Mouse (Mus musculus): ENCODE data around the gene Susd2. TPM values are rescaled to one million over a fixed set of nuclear protein-coding genes. Genes with fewer than 3 reads are reported as not detected.

Susd2 gene
- polyA plus RNA-seq, 1 experiment from 2014 or later: 1.8 TPM

- Histone ChIP-seq H3K27me3 (replicated peaks; ENCODE audit: low read depth, poor library complexity, severe bottlenecking) (peaks cover 42% of the 10 kb centered on the region), H3K9me3 (no peaks in the 10 kb centered on the region), H3K4me3 (peak overlapping the region; percentile 79), H3K4me1 (peaks cover 28% of the 10 kb centered on the region), H3K27ac (replicated peaks) (peak overlapping the region; percentile 76), H3K36me3 (replicated peaks) (peaks cover 56% of the 10 kb centered on the region)
- DNase-seq (ENCODE audit: low spot score): no peak
- WGBS: 2% methylated on average over 23 of the region's 23 CpGs
Measured at GRCm38 (mm10) chr10:75667911-75668270, 24.1 kb upstream of the Susd2 start.

GRCm38 (mm10) chr10:75667115-75667910 lies 23.5 kb upstream of the Susd2 start:
- DNase-seq (ENCODE audit: low spot score): peak; percentile 66
- H3K27me3 ChIP-seq (replicated peaks; ENCODE audit: low read depth, poor library complexity, severe bottlenecking): peaks cover 42% of the 10 kb centered on the region
- no peaks in the 10 kb centered on the region for H3K9me3 ChIP-seq
- WGBS: under 1% methylated on average over 63 of the region's 63 CpGs
- H3K4me3 ChIP-seq: peak overlapping the region; percentile 79
- peak overlapping the region; percentile 76 for H3K27ac ChIP-seq (replicated peaks)
- H3K36me3 ChIP-seq (replicated peaks): peaks cover 57% of the 10 kb centered on the region
- peaks cover 28% of the 10 kb centered on the region for H3K4me1 ChIP-seq

- DNase-seq (ENCODE audit: low spot score): no peak
- peaks cover 28% of the 10 kb centered on the region for H3K4me1 ChIP-seq
- 36% methylated on average over 4 of the region's 4 CpGs for WGBS
- no peaks in the 10 kb centered on the region for H3K9me3 ChIP-seq
- peaks cover 57% of the 10 kb centered on the region for H3K36me3 ChIP-seq (replicated peaks)
- peaks cover 42% of the 10 kb centered on the region for H3K27me3 ChIP-seq (replicated peaks; ENCODE audit: low read depth, poor library complexity, severe bottlenecking)
- peak overlapping the region; percentile 76; the same call in 1 of the 2 replicates for H3K27ac ChIP-seq (replicated peaks)
- peak overlapping the region; percentile 79 for H3K4me3 ChIP-seq
Measured at GRCm38 (mm10) chr10:75666451-75667030, 22.7 kb upstream of the Susd2 start.

- peaks cover 28% of the 10 kb centered on the region for H3K4me1 ChIP-seq
- H3K9me3 ChIP-seq: no peaks in the 10 kb centered on the region
- peaks cover 57% of the 10 kb centered on the region for H3K36me3 ChIP-seq (replicated peaks)
- WGBS: 87% methylated on average over 6 of the region's 6 CpGs
- H3K27ac ChIP-seq (replicated peaks): no peak overlapping the region
- H3K27me3 ChIP-seq (replicated peaks; ENCODE audit: low read depth, poor library complexity, severe bottlenecking): peaks cover 36% of the 10 kb centered on the region
- no peak for DNase-seq (ENCODE audit: low spot score)
- no peak overlapping the region for H3K4me3 ChIP-seq
Measured at GRCm38 (mm10) chr10:75664673-75665270, 21.0 kb upstream of the Susd2 start.

GRCm38 (mm10) chr10:75662575-75662974 lies 18.8 kb upstream of the Susd2 start:
- Histone ChIP-seq H3K36me3 (replicated peaks) (peaks cover 69% of the 10 kb centered on the region), H3K9me3 (no peaks in the 10 kb centered on the region), H3K4me1 (peaks cover 18% of the 10 kb centered on the region), H3K27ac (replicated peaks) (no peak overlapping the region), H3K27me3 (replicated peaks; ENCODE audit: low read depth, poor library complexity, severe bottlenecking) (peaks cover 14% of the 10 kb centered on the region), H3K4me3 (no peak overlapping the region)
- no peak for DNase-seq (ENCODE audit: low spot score)
- 88% methylated on average over 4 of the region's 4 CpGs for WGBS

- 95% methylated on average over 3 of the region's 3 CpGs for WGBS
- Histone ChIP-seq H3K4me1 (peaks cover 11% of the 10 kb centered on the region), H3K9me3 (no peaks in the 10 kb centered on the region), H3K36me3 (replicated peaks) (peaks cover 76% of the 10 kb centered on the region), H3K27ac (replicated peaks) (no peak overlapping the region), H3K27me3 (replicated peaks; ENCODE audit: low read depth, poor library complexity, severe bottlenecking) (peaks cover 9% of the 10 kb centered on the region), H3K4me3 (no peak overlapping the region)
- DNase-seq (ENCODE audit: low spot score): no peak
Measured at GRCm38 (mm10) chr10:75661876-75662275, 18.1 kb upstream of the Susd2 start.

- WGBS: 89% methylated on average over 6 of the region's 6 CpGs
Measured at GRCm38 (mm10) chr10:75661381-75661780, 17.6 kb upstream of the Susd2 start.

GRCm38 (mm10) chr10:75657772-75658171 lies 14.0 kb upstream of the Susd2 start:
- Histone ChIP-seq H3K4me1 (no peaks in the 10 kb centered on the region; the same call in 1 of the 2 replicates), H3K36me3 (replicated peaks) (peaks cover 97% of the 10 kb centered on the region)
- WGBS: 97% methylated on average over 7 of the region's 7 CpGs

More at GRCm38 (mm10) chr10:75661381-75661780, 17.6 kb upstream of the Susd2 start:
- Histone ChIP-seq H3K27me3 (replicated peaks; ENCODE audit: low read depth, poor library complexity, severe bottlenecking) (peaks cover 4% of the 10 kb centered on the region), H3K27ac (replicated peaks) (no peak overlapping the region), H3K9me3 (no peaks in the 10 kb centered on the region), H3K4me3 (no peak overlapping the region), H3K36me3 (replicated peaks) (peaks cover 80% of the 10 kb centered on the region), H3K4me1 (peaks cover 6% of the 10 kb centered on the region)
- no peak for DNase-seq (ENCODE audit: low spot score)

GRCm38 (mm10) chr10:75657165-75657564 lies 13.4 kb upstream of the Susd2 start:
- peaks cover 97% of the 10 kb centered on the region for H3K36me3 ChIP-seq (replicated peaks)
- H3K4me1 ChIP-seq: no peaks in the 10 kb centered on the region; the same call in 1 of the 2 replicates
- H3K27ac ChIP-seq (replicated peaks): no peak overlapping the region
- H3K9me3 ChIP-seq: no peaks in the 10 kb centered on the region
- WGBS: 93% methylated on average over 5 of the region's 5 CpGs
- no peak for DNase-seq (ENCODE audit: low spot score)
- H3K4me3 ChIP-seq: no peak overlapping the region
- H3K27me3 ChIP-seq (replicated peaks; ENCODE audit: low read depth, poor library complexity, severe bottlenecking): no peaks in the 10 kb centered on the region

More at GRCm38 (mm10) chr10:75657772-75658171, 14.0 kb upstream of the Susd2 start:
- no peak overlapping the region for H3K4me3 ChIP-seq
- no peak overlapping the region for H3K27ac ChIP-seq (replicated peaks)
- no peaks in the 10 kb centered on the region for H3K27me3 ChIP-seq (replicated peaks; ENCODE audit: low read depth, poor library complexity, severe bottlenecking)
- no peaks in the 10 kb centered on the region for H3K9me3 ChIP-seq
- no peak for DNase-seq (ENCODE audit: low spot score)

- Histone ChIP-seq H3K36me3 (replicated peaks) (peaks cover 100% of the 10 kb centered on the region), H3K27ac (replicated peaks) (no peak overlapping the region), H3K27me3 (replicated peaks; ENCODE audit: low read depth, poor library complexity, severe bottlenecking) (no peaks in the 10 kb centered on the region), H3K4me1 (no peaks in the 10 kb centered on the region; the same call in 1 of the 2 replicates), H3K4me3 (no peak overlapping the region), H3K9me3 (no peaks in the 10 kb centered on the region)
- no peak for DNase-seq (ENCODE audit: low spot score)
- WGBS: 91% methylated on average over 4 of the region's 4 CpGs
Measured at GRCm38 (mm10) chr10:75654053-75654452, 10.2 kb upstream of the Susd2 start.

- peaks cover 100% of the 10 kb centered on the region for H3K36me3 ChIP-seq (replicated peaks)
- no peak overlapping the region for H3K27ac ChIP-seq (replicated peaks)
- H3K4me1 ChIP-seq: no peaks in the 10 kb centered on the region
- no peak overlapping the region for H3K4me3 ChIP-seq
- DNase-seq (ENCODE audit: low spot score): no peak
- no peaks in the 10 kb centered on the region for H3K9me3 ChIP-seq
- 95% methylated on average over 16 of the region's 16 CpGs for whole genome bisulfite sequencing
- H3K27me3 ChIP-seq (replicated peaks; ENCODE audit: low read depth, poor library complexity, severe bottlenecking): no peaks in the 10 kb centered on the region
Measured at GRCm38 (mm10) chr10:75651381-75652068, 7.7 kb upstream of the Susd2 start.

- no peaks in the 10 kb centered on the region for H3K9me3 ChIP-seq
- H3K27me3 ChIP-seq (replicated peaks; ENCODE audit: low read depth, poor library complexity, severe bottlenecking): no peaks in the 10 kb centered on the region
- WGBS: 92% methylated on average over 6 of the region's 6 CpGs
- H3K4me1 ChIP-seq: no peaks in the 10 kb centered on the region
- no peak for DNase-seq (ENCODE audit: low spot score)
- peaks cover 100% of the 10 kb centered on the region for H3K36me3 ChIP-seq (replicated peaks)
- H3K27ac ChIP-seq (replicated peaks): no peak overlapping the region
- no peak overlapping the region for H3K4me3 ChIP-seq
Measured at GRCm38 (mm10) chr10:75650306-75650902, 6.6 kb upstream of the Susd2 start.
